Mouse (Mus musculus): ENCODE results near the gene Hoxc4.

GRCm38 (mm10) chr15:103014166-103015008 lies 4.3 kb upstream of the Hoxc4 start:
- no peak for TF ChIP-seq HCFC1 (IDR thresholded peaks at IDR 0.05; ENCODE audit: borderline replicate concordance, insufficient read depth, low read length)
- no peak for TF ChIP-seq CHD2 (IDR thresholded peaks at IDR 0.05; ENCODE audit: low read depth, low read length)
- TF ChIP-seq ZNF384 (IDR thresholded peaks at IDR 0.05; ENCODE audit: low read depth, low read length) = no peak
- TF ChIP-seq ZC3H11A (IDR thresholded peaks at IDR 0.05; ENCODE audit: borderline replicate concordance, low read depth, low read length) = no peak
